Mouse (Mus musculus): ENCODE measurements around the gene Clcn2.

GRCm38 (mm10) chr16:20725321-20725720 lies 7.8 kb upstream of the Clcn2 start:
- TF ChIP-seq CTCF (IDR thresholded peaks at IDR 0.05; ENCODE audit: extremely low read depth, insufficient read depth, low read length) (no peak), POLR2A (IDR thresholded peaks at IDR 0.05; ENCODE audit: extremely low read depth, insufficient read depth, low read length) (no peak)

Measured in cortical plate, adult 2 months (tissue).